Mouse (Mus musculus) stomach, embryonic 14.5 days (tissue): Measurements from ENCODE around the gene Tcap. TPM values are rescaled to one million over a fixed set of nuclear protein-coding genes. Genes with fewer than 3 reads are reported as not detected.
A peak's percentile ranks its signal among the peaks of the same experiment; 100 is the strongest.

Source experiments
- ATAC-seq: fragments of 200-750 bp; cut with Nextera tagmentation; 2 replicates; pipeline ENCODE4 v1.8.0; 2017; ENCODE audit warnings: low read depth, moderate TSS enrichment; ENCODE audit not compliant: insufficient number of reproducible peaks, insufficient read depth, low FRiP score
- H3K27ac ChIP-seq: fragments of 300-500 bp; sonication (generic); 2 replicates; pipeline ENCODE4 v1.5.1; 2014; ENCODE audit warnings: mild to moderate bottlenecking, low read length, moderate library complexity, mixed read lengths
- H3K27me3 ChIP-seq: fragments of 300-500 bp; sonication (generic); 2 replicates; pipeline ENCODE4 v1.6.1; 2014; ENCODE audit warnings: low read length, control low read depth, mixed read lengths; ENCODE audit not compliant: control insufficient read depth, insufficient read depth
- H3K36me3 ChIP-seq: fragments of 300-500 bp; sonication (generic); 2 replicates; pipeline ENCODE4 v1.6.1; 2014; ENCODE audit warnings: mild to moderate bottlenecking, control low read depth, low read length, moderate library complexity, mixed read lengths; ENCODE audit not compliant: control insufficient read depth, insufficient read depth
- H3K4me1 ChIP-seq: fragments of 300-500 bp; sonication (generic); 2 replicates; pipeline ENCODE4 v1.6.1; 2014; ENCODE audit warnings: low read length, control low read depth, mixed read lengths; ENCODE audit not compliant: control insufficient read depth, insufficient read depth
- H3K4me2 ChIP-seq: fragments of 300-500 bp; sonication (generic); replicated peaks from 2 replicates; pipeline ENCODE4 v1.6.1; 2014; ENCODE audit warnings: low read depth, low read length, control low read depth
- H3K4me3 ChIP-seq: fragments of 300-500 bp; sonication (generic); 2 replicates; pipeline ENCODE4 v1.5.1; 2014; ENCODE audit warnings: low read depth, low read length, control low read depth
- H3K9ac ChIP-seq: fragments of 300-500 bp; sonication (generic); replicated peaks from 2 replicates; pipeline ENCODE4 v1.6.1; 2014; ENCODE audit warnings: low read depth, mild to moderate bottlenecking, control low read depth, low read length, moderate library complexity, mixed read lengths
- H3K9me3 ChIP-seq: fragments of 300-500 bp; sonication (generic); 2 replicates; pipeline ENCODE4 v1.6.1; 2016; ENCODE audit warnings: low read depth, low read length, control low read depth; ENCODE audit not compliant: control insufficient read depth
- whole genome bisulfite sequencing: fragments of 180-500 bp; shearing (Covaris S2); extraction: QIAGEN DNeasy Blood & Tissue Kit; methylation state at CpG from one replicate; pipeline ENCODE4 v1.1.7; 2014; 5-methylcytosine and 5-hydroxymethylcytosine counted together
- polyA plus RNA-seq: library from polyadenylated mRNA; unstranded; fragments of >200 nt; fragmentation: Nextera tagmentation; extraction: Ambion mirVana; gene quantifications from 2 replicates; pipeline ENCODE4 v1.2.1, GENCODE M21; 2014

Tcap gene
- polyA plus RNA-seq, 1 experiment from 2014 or later: 0.27 TPM

GRCm38 (mm10) chr11:98389221-98389780 is 5.7 kb downstream of the Tcap start:
- WGBS: 28% methylated on average over 9 of the region's 9 CpGs
- H3K4me3 ChIP-seq: no peak overlapping the region
- no peak overlapping the region for H3K27ac ChIP-seq
- H3K9me3 ChIP-seq: no peaks in the 10 kb centered on the region
- ATAC-seq: no peak
- peaks cover 9% of the 10 kb centered on the region; the same call in 1 of the 2 replicates for H3K27me3 ChIP-seq
- H3K4me1 ChIP-seq: peaks cover 20% of the 10 kb centered on the region; the same call in 1 of the 2 replicates
- H3K9ac ChIP-seq: no peak overlapping the region
- H3K36me3 ChIP-seq: no peaks in the 10 kb centered on the region
- no peak overlapping the region for H3K4me2 ChIP-seq

- 65% methylated on average over 12 of the region's 12 CpGs for WGBS
- Histone ChIP-seq H3K9ac (no peak overlapping the region), H3K9me3 (no peaks in the 10 kb centered on the region), H3K4me1 (peaks cover 22% of the 10 kb centered on the region; the same call in 1 of the 2 replicates), H3K4me3 (no peak overlapping the region), H3K27ac (no peak overlapping the region), H3K27me3 (peaks cover 9% of the 10 kb centered on the region; the same call in 1 of the 2 replicates), H3K4me2 (no peak overlapping the region), H3K36me3 (no peaks in the 10 kb centered on the region)
- no peak for ATAC-seq
These were observed 6.5 kb downstream of the Tcap start for GRCm38 (mm10) chr11:98390141-98390540.

GRCm38 (mm10) chr11:98392034-98392433 is 8.4 kb downstream of the Tcap start:
- no peak overlapping the region for H3K4me3 ChIP-seq
- no peaks in the 10 kb centered on the region for H3K36me3 ChIP-seq
- H3K9me3 ChIP-seq: no peaks in the 10 kb centered on the region
- H3K9ac ChIP-seq: no peak overlapping the region
- H3K4me1 ChIP-seq: peaks cover 22% of the 10 kb centered on the region; the same call in 1 of the 2 replicates
- peaks cover 4% of the 10 kb centered on the region; the same call in 1 of the 2 replicates for H3K27me3 ChIP-seq
- H3K27ac ChIP-seq: peak overlapping the region; percentile 77
- H3K4me2 ChIP-seq: no peak overlapping the region
- ATAC-seq: 0 out of 2 replicates have a peak, but pooled peaks have one; percentile 8
- 9% methylated on average over 8 of the region's 8 CpGs for WGBS

- Histone ChIP-seq H3K4me1 (peaks cover 22% of the 10 kb centered on the region; the same call in 1 of the 2 replicates), H3K4me2 (no peak overlapping the region), H3K36me3 (no peaks in the 10 kb centered on the region), H3K9ac (no peak overlapping the region), H3K27ac (peak overlapping the region; percentile 77), H3K9me3 (no peaks in the 10 kb centered on the region), H3K4me3 (no peak overlapping the region), H3K27me3 (no peaks in the 10 kb centered on the region; the same call in 1 of the 2 replicates)
- ATAC-seq: peak; percentile 57; the same call in 1 of the 2 replicates
- WGBS: 52% methylated on average over 4 of the region's 4 CpGs
These were observed 9.0 kb downstream of the Tcap start for GRCm38 (mm10) chr11:98392645-98393044.

GRCm38 (mm10) chr11:98393317-98393716 is 9.7 kb downstream of the Tcap start:
- Histone ChIP-seq H3K27me3 (no peaks in the 10 kb centered on the region; the same call in 1 of the 2 replicates), H3K4me3 (no peak overlapping the region), H3K27ac (peak overlapping the region; percentile 77), H3K36me3 (no peaks in the 10 kb centered on the region), H3K4me2 (no peak overlapping the region), H3K4me1 (peaks cover 22% of the 10 kb centered on the region; the same call in 1 of the 2 replicates), H3K9ac (no peak overlapping the region), H3K9me3 (no peaks in the 10 kb centered on the region)
- 63% methylated on average over 6 of the region's 6 CpGs for WGBS
- no peak for ATAC-seq

GRCm38 (mm10) chr11:98394301-98394700 is 10.7 kb downstream of the Tcap start:
- Histone ChIP-seq H3K9me3 (no peaks in the 10 kb centered on the region), H3K27ac (peak overlapping the region; percentile 24; the same call in 1 of the 2 replicates), H3K36me3 (no peaks in the 10 kb centered on the region), H3K4me2 (no peak overlapping the region), H3K9ac (no peak overlapping the region), H3K27me3 (no peaks in the 10 kb centered on the region), H3K4me3 (no peak overlapping the region), H3K4me1 (peaks cover 22% of the 10 kb centered on the region; the same call in 1 of the 2 replicates)
- ATAC-seq: no peak
- WGBS: 35% methylated on average over 6 of the region's 6 CpGs

GRCm38 (mm10) chr11:98395041-98395440 is 11.4 kb downstream of the Tcap start:
- Histone ChIP-seq H3K27ac (peak overlapping the region; percentile 11), H3K4me1 (peaks cover 22% of the 10 kb centered on the region; the same call in 1 of the 2 replicates), H3K9ac (no peak overlapping the region), H3K4me3 (no peak overlapping the region), H3K4me2 (no peak overlapping the region), H3K27me3 (no peaks in the 10 kb centered on the region), H3K9me3 (no peaks in the 10 kb centered on the region), H3K36me3 (no peaks in the 10 kb centered on the region)
- WGBS: 44% methylated on average over 4 of the region's 4 CpGs
- peak; percentile 65 for ATAC-seq

- ATAC-seq: no peak
- Histone ChIP-seq H3K4me3 (no peak overlapping the region), H3K4me1 (peaks cover 17% of the 10 kb centered on the region), H3K4me2 (no peak overlapping the region), H3K36me3 (no peaks in the 10 kb centered on the region), H3K9ac (no peak overlapping the region), H3K27ac (no peak overlapping the region), H3K27me3 (no peaks in the 10 kb centered on the region), H3K9me3 (no peaks in the 10 kb centered on the region)
- WGBS: 87% methylated on average over 7 of the region's 7 CpGs
These were observed 14.3 kb downstream of the Tcap start for GRCm38 (mm10) chr11:98397946-98398345.
